Mouse (Mus musculus) cerebellum, adult 2 months (tissue): ENCODE results near the gene Adgrl2. TPM values are rescaled to one million over a fixed set of nuclear protein-coding genes. Genes with fewer than 3 reads are reported as not detected.

Experiments
- DNase-seq, 2 experiments: peaks; one replicate each; pipeline ENCODE4 v3.0.0; 2021
- H3K27ac ChIP-seq: fragments of 200-500 bp; 2 replicates; pipeline ENCODE4 v1.5.1; 2012; ENCODE audit warnings: low read length, control low read depth, inconsistent platforms; ENCODE audit not compliant: insufficient read depth
- H3K27me3 ChIP-seq: fragments of 200-500 bp; 2 replicates; pipeline ENCODE4 v1.6.1; 2012; ENCODE audit warnings: inconsistent platforms, mild to moderate bottlenecking, low read length, moderate library complexity; ENCODE audit not compliant: control insufficient read depth, insufficient read depth
- H3K4me1 ChIP-seq: fragments of 200-500 bp; 2 replicates; pipeline ENCODE4 v1.6.1; 2011; ENCODE audit warnings: low read length; ENCODE audit not compliant: control insufficient read depth, insufficient read depth
- H3K4me3 ChIP-seq: fragments of 200-500 bp; replicated peaks from 2 replicates; pipeline ENCODE3; 2011; ENCODE audit warnings: mild to moderate bottlenecking, low read depth, low read length, control low read depth; ENCODE audit not compliant: insufficient read depth
- CTCF ChIP-seq: fragments of 200-500 bp; IDR thresholded peaks from 2 replicates; pipeline ENCODE4 v1.5.1; 2011; ENCODE audit warnings: low read depth, mild to moderate bottlenecking, control low read depth, low read length, moderate library complexity, borderline replicate concordance; ENCODE audit not compliant: insufficient read depth
- POLR2A ChIP-seq: fragments of 200-500 bp; IDR thresholded peaks from 2 replicates; pipeline ENCODE4 v1.6.1; 2011; ENCODE audit warnings: low read length, control low read depth, borderline replicate concordance; ENCODE audit not compliant: insufficient read depth
- WGBS: fragments of 180-500 bp; shearing (Covaris S2); methylation state at CpG from one replicate; pipeline ENCODE4 v1.1.7; 2018; 5-methylcytosine and 5-hydroxymethylcytosine counted together
- polyA plus RNA-seq: library from polyadenylated mRNA; depleted of rRNA; stranded (reverse); fragments of >200 nt; gene quantifications from 2 replicates; pipeline ENCODE4 v1.2.3, GENCODE M21; 2012

Gene Adgrl2
- polyA plus RNA-seq, 1 experiment, result 39.1 TPM

DNA sequence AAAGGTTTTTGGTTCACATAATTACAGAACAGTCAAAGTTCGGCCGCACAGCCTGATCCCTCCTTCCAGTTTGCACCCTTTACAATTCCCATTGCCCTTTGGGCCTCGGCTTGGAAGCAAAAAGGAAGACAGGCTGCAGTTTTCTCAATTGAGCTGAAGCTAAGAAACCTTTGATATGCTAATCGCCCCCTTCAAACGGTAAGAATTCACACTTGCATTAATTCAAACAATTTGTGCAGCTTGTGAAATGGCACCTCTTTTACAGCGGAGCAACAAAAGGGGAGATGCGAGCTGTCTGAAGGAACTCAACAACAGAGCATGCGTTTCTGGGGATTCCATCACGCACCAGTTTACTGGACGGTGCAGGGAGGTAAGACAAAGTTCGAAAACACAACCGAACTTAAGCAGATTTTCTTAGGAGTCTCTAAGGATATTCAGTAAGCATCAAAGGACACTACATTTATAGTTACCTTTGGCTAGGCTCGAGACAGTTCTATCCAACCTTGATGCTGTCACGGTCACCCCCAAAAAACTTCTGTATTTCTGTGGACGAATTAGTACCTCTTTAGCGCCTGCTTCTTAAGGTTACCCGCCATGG, 4.0 kb downstream of the Adgrl2 start:
- TF ChIP-seq POLR2A (no peak), CTCF (no peak)
- H3K27me3 ChIP-seq, result no peaks in the 10 kb centered on the region
- no peak for DNase-seq
- peak overlapping the region; percentile 10 for H3K4me3 ChIP-seq
- H3K27ac ChIP-seq, result no peak overlapping the region
- WGBS, result 51% methylated on average over 17 of the region's 17 CpGs
- no peaks in the 10 kb centered on the region; the same call in 1 of the 2 replicates for H3K4me1 ChIP-seq

GRCm38 (mm10) chr3:148984326-148984725, 6.0 kb downstream of the Adgrl2 start:
- Histone ChIP-seq H3K27me3 (no peaks in the 10 kb centered on the region), H3K27ac (no peak overlapping the region), H3K4me1 (no peaks in the 10 kb centered on the region; the same call in 1 of the 2 replicates), H3K4me3 (no peak overlapping the region)
- TF ChIP-seq POLR2A (no peak), CTCF (no peak)
- 79% methylated on average over 6 of the region's 6 CpGs for WGBS
- no peak for DNase-seq

DNA sequence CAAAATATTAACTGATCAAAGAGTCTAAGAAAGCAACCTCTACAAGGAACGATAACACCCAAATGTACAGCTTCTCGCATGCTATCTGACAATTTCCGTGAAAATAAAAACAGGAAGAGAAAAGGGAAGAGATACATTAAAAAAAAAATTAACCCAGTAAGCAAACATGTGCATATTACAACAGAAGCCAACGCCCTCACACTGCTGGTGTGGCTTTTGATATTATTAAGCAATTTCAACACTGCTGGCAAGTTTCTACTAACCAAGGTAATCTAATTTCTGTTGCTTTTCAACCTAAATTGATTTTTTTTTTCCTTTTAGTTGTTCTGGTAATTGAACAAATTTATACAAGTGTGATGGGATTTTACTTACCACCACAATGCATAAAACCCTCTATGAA, 8.0 kb downstream of the Adgrl2 start:
- 92% methylated on average over 4 of the region's 4 CpGs for WGBS
- no peak for TF ChIP-seq POLR2A
- no peak for TF ChIP-seq CTCF
- Histone ChIP-seq H3K27me3 (no peaks in the 10 kb centered on the region; the same call in 1 of the 2 replicates), H3K4me1 (no peaks in the 10 kb centered on the region; the same call in 1 of the 2 replicates), H3K27ac (no peak overlapping the region), H3K4me3 (no peak overlapping the region)
- DNase-seq, result no peak

DNA sequence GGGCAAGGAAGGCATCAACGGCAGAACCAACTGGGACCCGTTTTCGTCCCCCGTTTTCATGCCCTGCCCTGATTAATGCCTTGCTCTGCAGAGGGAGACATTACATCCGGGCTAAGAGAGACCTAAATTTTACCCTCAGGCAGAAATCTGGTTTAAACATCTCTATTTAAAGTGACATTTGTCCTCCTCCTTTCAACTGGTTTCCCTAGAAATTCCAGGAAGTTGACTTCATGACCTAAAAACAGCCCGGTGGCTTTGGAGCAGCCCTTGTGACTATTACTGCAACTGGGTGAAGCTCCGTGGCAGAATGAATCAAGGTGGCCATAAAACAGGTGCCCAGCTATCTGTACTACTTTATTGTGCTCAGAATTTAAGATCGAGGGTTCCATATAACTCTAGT, 8.6 kb downstream of the Adgrl2 start:
- 88% methylated on average over 8 of the region's 8 CpGs for WGBS
- Histone ChIP-seq H3K27ac (no peak overlapping the region), H3K4me1 (no peaks in the 10 kb centered on the region; the same call in 1 of the 2 replicates)

DNA sequence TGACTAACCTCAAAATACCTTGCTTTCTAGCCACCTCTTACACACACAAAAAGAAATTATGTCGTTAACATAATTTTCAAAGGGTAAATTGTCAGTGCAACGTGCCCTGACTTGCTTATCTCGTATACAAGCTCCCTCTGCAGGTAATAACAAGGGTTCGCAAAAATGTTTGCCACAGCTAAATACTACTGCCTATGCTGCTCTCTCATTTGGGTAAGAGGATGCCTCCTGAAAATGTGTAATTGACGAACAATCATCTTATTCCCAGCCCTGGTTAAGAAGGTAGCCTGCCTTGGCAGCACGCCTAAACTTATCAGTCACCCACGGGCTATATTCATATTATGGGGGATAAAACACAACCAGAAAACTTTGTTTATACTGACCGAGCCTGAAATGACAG, 11.8 kb downstream of the Adgrl2 start:
- H3K27ac ChIP-seq, result no peak overlapping the region
- DNase-seq, result no peak
- no peak overlapping the region for H3K4me3 ChIP-seq
- 42% methylated on average over 8 of the region's 8 CpGs for WGBS
- no peaks in the 10 kb centered on the region for H3K4me1 ChIP-seq
- no peak for TF ChIP-seq POLR2A
- no peak for TF ChIP-seq CTCF
- no peaks in the 10 kb centered on the region; the same call in 1 of the 2 replicates for H3K27me3 ChIP-seq

More for the DNA sequence above, 8.6 kb downstream of the Adgrl2 start:
- no peak overlapping the region for H3K4me3 ChIP-seq
- DNase-seq, result no peak
- no peaks in the 10 kb centered on the region; the same call in 1 of the 2 replicates for H3K27me3 ChIP-seq
- TF ChIP-seq CTCF (no peak), POLR2A (no peak)

GRCm38 (mm10) chr3:148977838-148978237, 12.5 kb downstream of the Adgrl2 start:
- TF ChIP-seq POLR2A (no peak), CTCF (no peak)
- H3K27me3 ChIP-seq, result no peaks in the 10 kb centered on the region; the same call in 1 of the 2 replicates
- H3K4me1 ChIP-seq, result no peaks in the 10 kb centered on the region
- no peak for DNase-seq
- H3K27ac ChIP-seq, result no peak overlapping the region
- H3K4me3 ChIP-seq, result no peak overlapping the region
- WGBS, result 91% methylated on average over 6 of the region's 6 CpGs

DNA sequence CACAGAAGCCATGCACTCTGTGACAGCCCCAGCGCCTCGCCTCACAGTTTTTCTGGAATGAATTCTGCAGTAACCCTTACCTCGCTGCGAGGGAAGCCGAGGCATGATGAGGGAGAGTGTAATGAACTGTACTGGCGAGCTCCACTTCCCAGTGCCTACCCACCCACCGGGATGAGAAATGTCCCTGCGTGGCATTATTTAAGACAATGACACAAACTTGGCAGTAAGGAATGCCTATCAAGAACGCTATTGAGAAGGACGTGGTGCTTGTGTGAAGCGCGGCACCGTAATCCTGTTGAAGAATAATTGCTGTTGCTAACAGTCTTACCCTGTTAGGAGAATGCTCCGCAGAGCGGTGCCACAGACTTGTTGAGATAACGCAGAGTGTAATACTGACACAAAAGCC, 13.2 kb downstream of the Adgrl2 start:
- Histone ChIP-seq H3K4me3 (peak overlapping the region; percentile 53), H3K27me3 (no peaks in the 10 kb centered on the region; the same call in 1 of the 2 replicates), H3K4me1 (no peaks in the 10 kb centered on the region), H3K27ac (no peak overlapping the region)
- 5% methylated on average over 16 of the region's 16 CpGs for WGBS
- DNase-seq, result peak in 1 of 2 experiments; percentile 17
- TF ChIP-seq POLR2A, result no peak
- TF ChIP-seq CTCF, result no peak

DNA sequence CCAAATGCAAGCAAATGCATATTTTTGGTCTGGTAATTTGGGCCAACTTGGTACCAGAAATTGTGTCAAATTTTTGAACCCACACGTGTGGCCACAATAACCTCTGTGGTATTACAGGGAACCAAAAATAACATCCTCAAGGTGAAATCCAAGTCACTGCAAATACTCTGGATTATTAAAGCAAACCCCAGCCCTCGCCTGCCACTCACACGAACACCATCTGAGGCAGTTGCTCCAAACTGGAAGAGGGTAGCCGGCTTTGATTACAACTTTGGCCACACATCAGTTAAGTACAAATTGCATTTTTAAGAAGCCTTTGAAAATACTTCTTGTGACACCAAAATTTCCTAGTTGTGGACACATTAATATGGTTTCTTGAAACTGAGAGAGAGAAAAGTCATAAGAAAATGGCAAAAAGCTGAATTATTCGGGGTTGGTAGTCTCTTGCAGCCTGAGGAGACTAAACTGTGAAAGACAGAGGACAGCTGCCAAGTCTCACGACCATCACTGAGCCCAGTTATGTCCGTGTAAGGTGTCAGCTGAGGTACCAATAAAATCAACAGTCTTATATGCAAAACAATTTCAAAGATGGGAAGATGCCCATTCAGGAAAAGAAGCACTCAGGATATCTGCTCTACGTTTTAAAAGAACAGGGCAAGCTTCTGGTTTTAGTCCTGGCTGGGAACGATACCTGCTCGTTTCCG, 18.3 kb downstream of the Adgrl2 start:
- Histone ChIP-seq H3K4me3 (no peak overlapping the region), H3K27ac (no peak overlapping the region), H3K4me1 (no peaks in the 10 kb centered on the region), H3K27me3 (no peaks in the 10 kb centered on the region)
- no peak for TF ChIP-seq CTCF
- no peak for TF ChIP-seq POLR2A
- no peak for DNase-seq
- 78% methylated on average over 11 of the region's 11 CpGs for WGBS
